Mouse (Mus musculus): ENCODE results near the gene Abhd4. TPM values are rescaled to one million over a fixed set of nuclear protein-coding genes. Genes with fewer than 3 reads are reported as not detected.
A peak's percentile ranks its signal among the peaks of the same experiment; 100 is the strongest.

The Abhd4 gene
- polyA plus RNA-seq, 1 experiment: 82.0 TPM

DNA sequence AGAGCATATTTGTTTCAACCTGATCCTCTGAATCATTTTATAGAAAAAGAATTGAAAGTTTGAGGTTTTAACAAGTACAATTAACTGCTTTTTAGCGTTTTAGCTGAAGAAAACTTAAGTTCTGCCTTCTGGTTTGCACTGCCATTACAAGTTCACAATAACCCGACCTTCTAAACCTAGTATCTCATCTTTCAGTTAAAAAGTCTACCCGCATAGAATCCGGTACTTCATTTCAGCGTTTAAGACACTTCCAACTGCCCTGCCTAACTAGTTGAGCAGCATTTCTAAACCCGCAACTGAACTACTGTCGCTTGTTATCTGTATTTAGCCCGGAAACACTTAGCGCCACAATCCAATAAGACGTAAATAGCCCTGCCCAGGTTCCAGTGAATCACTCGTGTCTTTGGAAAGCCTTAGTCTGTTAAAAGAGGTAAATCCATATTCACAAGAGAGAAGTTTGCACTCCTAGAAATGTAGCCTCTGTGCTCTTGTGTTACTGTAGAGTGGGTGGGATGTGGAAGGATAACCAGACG, 748 bp downstream of the Abhd4 start:
- no peak overlapping the region for H3K27ac ChIP-seq (ENCODE audit: insufficient read depth, low read depth, low read length)
- H3K4me3 ChIP-seq (ENCODE audit: insufficient read depth, low read length): no peak overlapping the region
- TF ChIP-seq CTCF (IDR thresholded peaks at IDR 0.05; ENCODE audit: low read depth, low read length) (no peak), POLR2A (IDR thresholded peaks at IDR 0.05; ENCODE audit: borderline replicate concordance, low read depth, low read length) (no peak)
- peaks cover 28% of the 10 kb centered on the region for H3K4me1 ChIP-seq (ENCODE audit: control insufficient read depth, insufficient read depth, low read length)

DNA sequence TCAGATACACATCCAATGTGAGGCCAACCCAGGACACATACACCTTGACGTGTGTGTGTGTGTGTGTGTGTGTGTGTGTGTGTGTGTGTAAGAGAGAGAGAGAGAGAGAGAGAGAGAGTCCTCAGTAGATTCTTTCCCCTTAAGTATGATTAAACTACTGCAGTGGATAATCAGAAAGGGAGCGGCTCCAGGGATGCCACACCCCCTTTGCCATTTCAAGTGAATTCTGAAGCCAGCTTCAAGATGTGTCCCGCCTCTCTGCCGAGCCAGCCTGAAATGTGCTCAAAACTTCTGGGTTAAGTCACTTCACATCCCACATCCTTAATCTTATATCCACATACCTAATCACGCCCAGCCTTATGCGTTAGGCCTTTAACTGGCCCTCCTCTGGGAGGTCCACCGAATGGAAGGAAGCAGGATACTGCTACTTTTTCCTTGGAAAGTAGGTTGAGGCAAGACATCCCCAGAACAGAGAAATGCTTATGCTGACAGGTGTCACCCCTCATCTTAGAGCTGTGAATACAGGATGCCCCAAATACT, 4.2 kb downstream of the Abhd4 start:
- Histone ChIP-seq H3K4me3 (ENCODE audit: insufficient read depth, low read length) (no peak overlapping the region), H3K4me1 (ENCODE audit: control insufficient read depth, insufficient read depth, low read length) (peaks cover 21% of the 10 kb centered on the region), H3K27ac (ENCODE audit: insufficient read depth, low read depth, low read length) (no peak overlapping the region)
- TF ChIP-seq POLR2A (IDR thresholded peaks at IDR 0.05; ENCODE audit: borderline replicate concordance, low read depth, low read length) (no peak), CTCF (IDR thresholded peaks at IDR 0.05; ENCODE audit: low read depth, low read length) (no peak)

DNA sequence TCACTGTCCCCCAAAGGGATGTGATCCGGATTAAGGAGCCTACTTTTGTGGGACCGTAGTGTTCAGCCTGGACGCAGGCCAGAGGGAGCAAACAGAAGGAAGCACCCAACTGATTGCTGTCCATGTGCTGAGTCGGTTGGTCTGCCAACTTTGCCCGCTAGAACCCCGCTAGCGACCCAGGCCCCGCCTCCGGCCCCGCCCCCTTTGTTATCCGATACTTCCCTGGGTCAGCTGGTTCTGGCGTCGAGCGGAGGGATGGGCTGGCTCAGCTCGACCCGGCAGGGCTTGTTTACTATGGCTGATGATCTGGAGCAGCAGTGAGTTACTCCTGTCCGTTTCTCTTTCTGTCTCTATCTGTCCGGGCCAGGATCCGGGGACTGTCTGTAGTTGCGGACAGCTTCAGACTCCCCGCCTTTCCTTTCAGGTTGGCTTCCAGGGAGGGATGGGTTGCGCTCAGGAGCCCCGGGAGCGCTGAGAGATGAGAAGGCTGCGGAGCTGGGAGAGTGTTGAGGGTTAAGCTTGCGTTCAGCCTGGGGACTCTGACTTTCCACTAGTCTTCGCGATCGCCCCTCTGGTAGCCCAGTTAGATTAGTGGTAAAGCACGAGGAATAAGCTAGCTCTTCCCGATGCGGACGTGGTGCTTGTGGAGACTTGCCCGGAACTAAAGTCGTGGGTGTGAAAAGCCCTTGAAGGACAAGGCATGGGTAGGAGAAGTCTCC, 5.2 kb downstream of the Abhd4 start:
- Histone ChIP-seq H3K4me1 (ENCODE audit: control insufficient read depth, insufficient read depth, low read length) (peaks cover 21% of the 10 kb centered on the region), H3K27ac (ENCODE audit: insufficient read depth, low read depth, low read length) (peak overlapping the region; percentile 32)
- TF ChIP-seq CTCF (IDR thresholded peaks at IDR 0.05; ENCODE audit: low read depth, low read length): no peak
- TF ChIP-seq POLR2A (IDR thresholded peaks at IDR 0.05; ENCODE audit: borderline replicate concordance, low read depth, low read length): no peak

GRCm38 (mm10) chr14:54259722-54260085, 5.7 kb downstream of the Abhd4 start:
- H3K27ac ChIP-seq (ENCODE audit: insufficient read depth, low read depth, low read length): peak overlapping the region; percentile 32; the same call in 1 of the 2 replicates
- TF ChIP-seq CTCF (IDR thresholded peaks at IDR 0.05; ENCODE audit: low read depth, low read length) (no peak), POLR2A (IDR thresholded peaks at IDR 0.05; ENCODE audit: borderline replicate concordance, low read depth, low read length) (no peak)
- H3K4me1 ChIP-seq (ENCODE audit: control insufficient read depth, insufficient read depth, low read length): peaks cover 20% of the 10 kb centered on the region
- peak overlapping the region; percentile 66 for H3K4me3 ChIP-seq (ENCODE audit: insufficient read depth, low read length)

More for the DNA sequence above, 5.2 kb downstream of the Abhd4 start:
- peak overlapping the region; percentile 66 for H3K4me3 ChIP-seq (ENCODE audit: insufficient read depth, low read length)

DNA sequence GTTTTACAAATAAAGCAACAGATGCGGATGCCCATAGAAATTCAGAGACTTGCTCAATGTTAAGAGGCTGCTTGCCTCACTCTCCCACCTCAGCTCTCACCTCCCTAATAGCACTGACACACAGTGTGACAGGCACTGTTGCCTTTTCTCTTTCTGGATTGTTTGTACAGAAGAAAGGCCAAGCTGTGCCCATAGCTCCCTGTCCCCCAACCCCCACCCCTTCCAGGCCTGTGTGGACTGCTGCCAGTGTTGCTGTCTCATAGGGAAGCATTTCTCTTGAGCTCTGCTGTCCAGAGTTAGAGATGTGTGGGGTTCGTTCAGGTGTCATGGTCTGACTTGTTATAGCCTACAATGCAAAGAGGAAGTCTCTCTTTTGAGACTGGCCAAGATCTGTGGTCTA, 6.2 kb downstream of the Abhd4 start:
- TF ChIP-seq POLR2A (IDR thresholded peaks at IDR 0.05; ENCODE audit: borderline replicate concordance, low read depth, low read length) (no peak), CTCF (IDR thresholded peaks at IDR 0.05; ENCODE audit: low read depth, low read length) (no peak)
- peak overlapping the region; percentile 7; the same call in 1 of the 2 replicates for H3K4me3 ChIP-seq (ENCODE audit: insufficient read depth, low read length)

GRCm38 (mm10) chr14:54261386-54261785, 7.4 kb downstream of the Abhd4 start:
- no peak for TF ChIP-seq POLR2A (IDR thresholded peaks at IDR 0.05; ENCODE audit: borderline replicate concordance, low read depth, low read length)
- TF ChIP-seq CTCF (IDR thresholded peaks at IDR 0.05; ENCODE audit: low read depth, low read length): no peak
- Histone ChIP-seq H3K4me1 (ENCODE audit: control insufficient read depth, insufficient read depth, low read length) (peaks cover 18% of the 10 kb centered on the region), H3K27ac (ENCODE audit: insufficient read depth, low read depth, low read length) (no peak overlapping the region), H3K4me3 (ENCODE audit: insufficient read depth, low read length) (no peak overlapping the region)

More for the DNA sequence above, 6.2 kb downstream of the Abhd4 start:
- peaks cover 18% of the 10 kb centered on the region for H3K4me1 ChIP-seq (ENCODE audit: control insufficient read depth, insufficient read depth, low read length)
- H3K27ac ChIP-seq (ENCODE audit: insufficient read depth, low read depth, low read length): no peak overlapping the region

- Histone ChIP-seq H3K27ac (ENCODE audit: insufficient read depth, low read depth, low read length) (no peak overlapping the region), H3K4me3 (ENCODE audit: insufficient read depth, low read length) (no peak overlapping the region), H3K4me1 (ENCODE audit: control insufficient read depth, insufficient read depth, low read length) (peaks cover 18% of the 10 kb centered on the region)
- TF ChIP-seq POLR2A (IDR thresholded peaks at IDR 0.05; ENCODE audit: borderline replicate concordance, low read depth, low read length): no peak
- TF ChIP-seq CTCF (IDR thresholded peaks at IDR 0.05; ENCODE audit: low read depth, low read length): no peak
Observed at GRCm38 (mm10) chr14:54262622-54263021, 8.6 kb downstream of the Abhd4 start.

- no peak overlapping the region for H3K27ac ChIP-seq (ENCODE audit: insufficient read depth, low read depth, low read length)
- H3K4me1 ChIP-seq (ENCODE audit: control insufficient read depth, insufficient read depth, low read length): peaks cover 18% of the 10 kb centered on the region
- H3K4me3 ChIP-seq (ENCODE audit: insufficient read depth, low read length): no peak overlapping the region
Observed at GRCm38 (mm10) chr14:54263099-54263498, 9.1 kb downstream of the Abhd4 start.

DNA sequence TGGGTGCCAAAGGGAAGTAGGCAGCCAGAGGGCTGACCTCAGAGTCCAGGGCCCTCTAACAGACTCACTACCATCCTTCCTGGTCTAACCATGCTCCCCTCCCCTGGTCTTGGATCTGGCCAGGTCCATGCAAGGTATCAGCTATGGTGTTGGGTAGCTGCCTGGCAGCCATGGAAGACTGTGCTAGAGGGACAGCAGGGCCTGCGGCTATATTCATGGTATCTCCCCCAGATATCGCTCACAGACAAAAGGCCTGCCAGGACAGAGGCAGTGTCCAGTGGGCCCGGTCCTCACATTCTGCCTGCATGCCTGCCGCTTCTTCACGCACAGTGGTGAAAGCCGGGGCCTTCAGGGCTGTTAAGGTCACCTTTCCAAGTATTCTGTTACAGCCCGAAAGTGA, 10.2 kb downstream of the Abhd4 start:
- peaks cover 11% of the 10 kb centered on the region for H3K4me1 ChIP-seq (ENCODE audit: control insufficient read depth, insufficient read depth, low read length)
- H3K4me3 ChIP-seq (ENCODE audit: insufficient read depth, low read length): no peak overlapping the region
- H3K27ac ChIP-seq (ENCODE audit: insufficient read depth, low read depth, low read length): no peak overlapping the region
- TF ChIP-seq CTCF (IDR thresholded peaks at IDR 0.05; ENCODE audit: low read depth, low read length): no peak
- no peak for TF ChIP-seq POLR2A (IDR thresholded peaks at IDR 0.05; ENCODE audit: borderline replicate concordance, low read depth, low read length)

More at GRCm38 (mm10) chr14:54263099-54263498, 9.1 kb downstream of the Abhd4 start:
- no peak for TF ChIP-seq CTCF (IDR thresholded peaks at IDR 0.05; ENCODE audit: low read depth, low read length)
- no peak for TF ChIP-seq POLR2A (IDR thresholded peaks at IDR 0.05; ENCODE audit: borderline replicate concordance, low read depth, low read length)

GRCm38 (mm10) chr14:54265093-54265492, 11.1 kb downstream of the Abhd4 start:
- H3K27ac ChIP-seq (ENCODE audit: insufficient read depth, low read depth, low read length): no peak overlapping the region
- no peak overlapping the region for H3K4me3 ChIP-seq (ENCODE audit: insufficient read depth, low read length)
- TF ChIP-seq POLR2A (IDR thresholded peaks at IDR 0.05; ENCODE audit: borderline replicate concordance, low read depth, low read length): no peak
- TF ChIP-seq CTCF (IDR thresholded peaks at IDR 0.05; ENCODE audit: low read depth, low read length): no peak
- H3K4me1 ChIP-seq (ENCODE audit: control insufficient read depth, insufficient read depth, low read length): peaks cover 7% of the 10 kb centered on the region
